Mouse (Mus musculus): ENCODE results near the gene Epx. TPM values are rescaled to one million over a fixed set of nuclear protein-coding genes. Genes with fewer than 3 reads are reported as not detected.

Gene Epx
- polyA plus RNA-seq (2015; fragmentation: Nextera tagmentation; extraction: Ambion mirVana), result 0.24 TPM in 1 of 2 replicates, not detected in the other

DNA sequence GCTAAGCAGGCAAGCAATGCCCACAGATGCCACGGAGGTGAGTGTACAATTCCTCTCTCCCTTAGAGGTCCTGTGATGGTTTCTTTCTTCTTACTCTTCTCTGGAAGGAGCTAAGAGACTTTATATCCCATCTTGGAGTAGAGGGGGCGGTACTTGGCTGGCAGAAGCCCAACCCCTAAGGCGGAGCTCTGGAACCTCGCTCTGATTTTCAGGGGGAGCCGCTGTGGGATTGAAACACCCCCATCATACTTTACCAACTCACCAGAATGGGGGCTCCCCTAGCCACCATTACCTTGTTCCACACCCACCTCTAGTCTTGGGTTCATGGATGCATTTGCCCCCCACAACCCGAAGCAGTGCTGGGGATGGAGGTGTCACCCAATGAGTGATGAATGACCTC, at the start of gene Epx:
Gene Epx, minus strand, starts transcription at position 101 of the 400 bp plus-strand sequence.
- H3K27ac ChIP-seq (ENCODE audit: low read length), result no peak within 1 kb of the TSS
- no peaks in the 10 kb centered on the region for H3K9me3 ChIP-seq (ENCODE audit: control insufficient read depth, low read length)
- no peak within 1 kb of the TSS for H3K9ac ChIP-seq (replicated peaks; ENCODE audit: low read depth, low read length)
- no peaks in the 10 kb centered on the region for H3K4me1 ChIP-seq (replicated peaks; ENCODE audit: control insufficient read depth, insufficient read depth, low read length)
- H3K4me3 ChIP-seq (replicated peaks; ENCODE audit: low read length), result no peak within 1 kb of the TSS
- no peak within 1 kb of the TSS for H3K4me2 ChIP-seq (ENCODE audit: low read length)
- no peaks in the 10 kb centered on the region for H3K27me3 ChIP-seq (replicated peaks; ENCODE audit: control insufficient read depth, insufficient read depth, low read length)
- 83% methylated on average over 6 of the region's 6 CpGs for WGBS
- H3K36me3 ChIP-seq (ENCODE audit: control insufficient read depth, insufficient read depth), result no peaks in the 10 kb centered on the region
- ATAC-seq, result no peak

DNA sequence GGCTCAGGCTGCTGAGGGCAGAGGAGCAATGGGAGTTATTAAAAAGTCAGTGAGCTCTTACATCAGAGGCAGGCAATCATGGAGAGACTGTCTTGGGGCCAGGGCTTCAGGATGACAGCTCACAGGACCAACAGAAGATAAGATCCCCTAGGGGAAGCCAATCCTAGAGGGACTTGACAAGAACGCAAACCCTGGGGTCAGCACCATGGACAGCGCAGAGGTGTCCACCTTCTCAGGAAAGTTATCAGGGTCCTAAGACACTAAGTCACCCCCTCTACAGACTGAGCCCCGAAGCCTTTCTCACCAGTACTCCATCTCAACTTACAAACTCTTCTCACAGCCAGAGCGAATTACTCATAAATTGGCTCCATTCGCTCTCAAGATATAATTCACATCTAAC, 45.6 kb upstream of the Epx start, which contains the start of gene Olfr464:
Gene Olfr464, minus strand, starts transcription at position 2 of the 400 bp plus-strand sequence.
- H3K9me3 ChIP-seq (ENCODE audit: control insufficient read depth, low read length), result no peaks in the 10 kb centered on the region
- H3K27ac ChIP-seq (ENCODE audit: low read length), result no peak within 1 kb of the TSS
- no peak within 1 kb of the TSS for H3K4me2 ChIP-seq (ENCODE audit: low read length)
- H3K4me3 ChIP-seq (replicated peaks; ENCODE audit: low read length), result no peak within 1 kb of the TSS
- H3K9ac ChIP-seq (replicated peaks; ENCODE audit: low read depth, low read length), result no peak within 1 kb of the TSS
- H3K4me1 ChIP-seq (replicated peaks; ENCODE audit: control insufficient read depth, insufficient read depth, low read length), result no peaks in the 10 kb centered on the region
- no peak for ATAC-seq
- H3K36me3 ChIP-seq (ENCODE audit: control insufficient read depth, insufficient read depth), result no peaks in the 10 kb centered on the region
- H3K27me3 ChIP-seq (replicated peaks; ENCODE audit: control insufficient read depth, insufficient read depth, low read length), result no peaks in the 10 kb centered on the region; the same call in 1 of the 2 replicates
- WGBS, result 36% methylated on average over 5 of the region's 5 CpGs

DNA sequence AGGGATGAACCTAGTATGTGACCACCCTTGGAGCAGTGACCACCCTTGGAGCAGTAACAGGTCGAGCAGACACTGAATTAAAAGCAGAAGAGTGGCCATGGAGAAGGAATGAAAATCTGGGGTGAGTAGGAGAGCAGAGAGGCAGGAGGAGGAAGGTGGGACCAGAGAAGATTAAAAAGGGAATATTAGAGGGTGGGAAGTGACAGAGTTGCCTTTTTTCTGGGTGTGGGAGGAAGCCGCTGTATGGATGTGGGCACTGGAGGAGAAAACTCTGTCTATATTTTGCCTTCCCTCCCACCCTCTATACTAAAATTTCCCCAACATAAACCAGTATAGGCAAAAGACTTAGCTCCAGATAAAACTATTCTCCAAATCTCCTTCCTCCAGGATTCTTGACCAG, 45.0 kb upstream of the Epx start:
- Histone ChIP-seq H3K4me1 (replicated peaks; ENCODE audit: control insufficient read depth, insufficient read depth, low read length) (no peaks in the 10 kb centered on the region), H3K27me3 (replicated peaks; ENCODE audit: control insufficient read depth, insufficient read depth, low read length) (no peaks in the 10 kb centered on the region; the same call in 1 of the 2 replicates), H3K27ac (ENCODE audit: low read length) (no peak overlapping the region), H3K4me2 (ENCODE audit: low read length) (no peak overlapping the region), H3K9ac (replicated peaks; ENCODE audit: low read depth, low read length) (no peak overlapping the region), H3K36me3 (ENCODE audit: control insufficient read depth, insufficient read depth) (no peaks in the 10 kb centered on the region), H3K9me3 (ENCODE audit: control insufficient read depth, low read length) (no peaks in the 10 kb centered on the region), H3K4me3 (replicated peaks; ENCODE audit: low read length) (no peak overlapping the region)
- ATAC-seq, result no peak
- WGBS, result 71% methylated on average over 2 of the region's 2 CpGs

DNA sequence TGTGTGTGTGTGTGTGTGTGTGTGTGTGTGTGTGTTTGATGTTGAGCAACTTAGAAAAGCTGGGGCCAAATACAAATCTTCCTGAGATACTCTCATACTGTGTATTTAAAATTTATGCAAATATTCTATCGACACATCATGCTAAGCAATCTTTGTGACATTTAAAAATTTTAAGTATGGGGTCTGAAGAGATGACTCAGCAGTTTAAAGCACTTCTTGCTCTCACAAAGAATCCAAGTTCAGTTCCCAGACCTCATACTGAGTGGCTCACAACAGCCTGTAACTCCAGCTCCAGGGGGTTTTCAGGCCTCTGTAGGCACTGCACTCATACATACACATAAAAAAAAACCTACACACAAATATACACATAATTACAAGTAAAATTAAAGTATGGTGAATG, 40.7 kb upstream of the Epx start:
- Histone ChIP-seq H3K27me3 (replicated peaks; ENCODE audit: control insufficient read depth, insufficient read depth, low read length) (no peaks in the 10 kb centered on the region; the same call in 1 of the 2 replicates), H3K9ac (replicated peaks; ENCODE audit: low read depth, low read length) (no peak overlapping the region), H3K4me3 (replicated peaks; ENCODE audit: low read length) (no peak overlapping the region), H3K27ac (ENCODE audit: low read length) (no peak overlapping the region), H3K4me1 (replicated peaks; ENCODE audit: control insufficient read depth, insufficient read depth, low read length) (no peaks in the 10 kb centered on the region), H3K4me2 (ENCODE audit: low read length) (no peak overlapping the region), H3K36me3 (ENCODE audit: control insufficient read depth, insufficient read depth) (no peaks in the 10 kb centered on the region), H3K9me3 (ENCODE audit: control insufficient read depth, low read length) (no peaks in the 10 kb centered on the region)
- ATAC-seq, result no peak
- whole genome bisulfite sequencing, result 84% methylated on average over 1 of the region's 1 CpGs

DNA sequence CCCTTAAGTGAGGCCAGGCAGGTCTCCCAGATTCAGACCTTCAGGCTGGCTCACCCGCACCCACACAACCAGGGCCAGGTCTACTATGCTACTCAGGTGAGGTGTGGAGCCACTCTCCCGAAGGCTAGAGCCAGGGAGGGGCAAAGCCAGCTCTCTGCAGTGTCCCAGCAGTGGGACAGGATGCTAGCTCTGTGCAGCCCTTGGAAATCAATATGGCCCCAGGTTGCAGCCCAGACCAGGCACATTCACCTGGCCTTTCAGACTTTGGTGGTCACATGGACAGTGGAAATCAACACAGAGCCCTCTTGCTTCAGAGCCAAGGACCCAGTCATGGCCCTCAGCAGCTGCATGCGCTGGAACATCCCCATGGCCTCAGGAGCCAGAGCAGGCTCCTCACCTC, 29.0 kb upstream of the Epx start:
- no peaks in the 10 kb centered on the region for H3K9me3 ChIP-seq (ENCODE audit: control insufficient read depth, low read length)
- no peak for ATAC-seq
- H3K27me3 ChIP-seq (replicated peaks; ENCODE audit: control insufficient read depth, insufficient read depth, low read length), result no peaks in the 10 kb centered on the region
- no peaks in the 10 kb centered on the region for H3K36me3 ChIP-seq (ENCODE audit: control insufficient read depth, insufficient read depth)
- no peak overlapping the region for H3K4me3 ChIP-seq (replicated peaks; ENCODE audit: low read length)
- no peaks in the 10 kb centered on the region for H3K4me1 ChIP-seq (replicated peaks; ENCODE audit: control insufficient read depth, insufficient read depth, low read length)
- H3K27ac ChIP-seq (ENCODE audit: low read length), result no peak overlapping the region
- H3K4me2 ChIP-seq (ENCODE audit: low read length), result no peak overlapping the region
- H3K9ac ChIP-seq (replicated peaks; ENCODE audit: low read depth, low read length), result no peak overlapping the region
- WGBS, result 81% methylated on average over 3 of the region's 3 CpGs

DNA sequence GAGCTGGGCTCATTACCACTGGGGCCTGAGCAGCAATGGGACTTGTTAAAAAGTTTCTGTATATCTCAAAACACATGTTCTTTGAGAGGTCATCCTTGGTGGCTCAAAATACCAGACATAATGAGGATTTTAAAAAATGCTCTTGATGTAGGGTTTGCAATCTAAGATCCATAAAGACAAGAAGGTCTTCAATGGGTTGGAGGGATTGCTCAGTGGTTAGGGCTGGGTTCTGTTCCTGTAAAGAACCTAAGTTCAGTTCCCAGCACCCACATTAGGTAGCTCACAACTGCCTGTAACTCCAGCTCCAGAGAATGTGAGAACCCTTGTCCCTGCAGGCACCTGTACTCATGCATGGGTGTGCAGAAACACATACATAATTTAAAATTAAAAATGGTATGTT, 22.0 kb upstream of the Epx start, which contains the start of gene Olfr463:
Gene Olfr463, minus strand, starts transcription at position 101 of the 400 bp plus-strand sequence.
- Histone ChIP-seq H3K9me3 (ENCODE audit: control insufficient read depth, low read length) (no peaks in the 10 kb centered on the region), H3K27ac (ENCODE audit: low read length) (no peak within 1 kb of the TSS), H3K27me3 (replicated peaks; ENCODE audit: control insufficient read depth, insufficient read depth, low read length) (0 out of 2 replicates have a peak, but pooled peaks cover 3% of the 10 kb centered on the region), H3K4me2 (ENCODE audit: low read length) (no peak within 1 kb of the TSS), H3K4me1 (replicated peaks; ENCODE audit: control insufficient read depth, insufficient read depth, low read length) (no peaks in the 10 kb centered on the region), H3K4me3 (replicated peaks; ENCODE audit: low read length) (no peak within 1 kb of the TSS), H3K9ac (replicated peaks; ENCODE audit: low read depth, low read length) (no peak within 1 kb of the TSS), H3K36me3 (ENCODE audit: control insufficient read depth, insufficient read depth) (no peaks in the 10 kb centered on the region)
- ATAC-seq, result no peak

DNA sequence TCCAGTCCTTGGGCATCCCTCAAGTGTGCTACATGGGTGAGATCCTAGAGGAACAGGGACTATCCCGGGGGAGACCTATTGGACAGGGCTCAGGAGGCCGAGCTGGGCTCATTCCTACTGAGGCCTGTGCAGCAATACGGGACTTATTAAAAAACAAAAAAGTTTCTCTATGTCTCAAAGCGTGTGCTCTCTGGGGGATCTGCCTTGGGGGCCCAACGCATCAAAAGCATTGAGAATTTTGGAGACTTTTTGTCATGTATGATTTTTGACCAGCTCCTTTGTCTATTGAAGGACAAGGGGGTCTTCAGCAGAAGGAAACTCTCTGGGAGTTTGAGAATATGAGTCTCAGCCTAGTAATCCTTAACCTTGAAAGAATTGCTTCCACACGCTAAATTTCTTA, 16.8 kb upstream of the Epx start, which contains the start of gene Olfr462:
Gene Olfr462, minus strand, starts transcription at position 101 of the 400 bp plus-strand sequence.
- Histone ChIP-seq H3K4me1 (replicated peaks; ENCODE audit: control insufficient read depth, insufficient read depth, low read length) (no peaks in the 10 kb centered on the region), H3K4me2 (ENCODE audit: low read length) (no peak within 1 kb of the TSS), H3K27ac (ENCODE audit: low read length) (no peak within 1 kb of the TSS), H3K9ac (replicated peaks; ENCODE audit: low read depth, low read length) (no peak within 1 kb of the TSS), H3K4me3 (replicated peaks; ENCODE audit: low read length) (no peak within 1 kb of the TSS), H3K9me3 (ENCODE audit: control insufficient read depth, low read length) (no peaks in the 10 kb centered on the region), H3K27me3 (replicated peaks; ENCODE audit: control insufficient read depth, insufficient read depth, low read length) (no peaks in the 10 kb centered on the region), H3K36me3 (ENCODE audit: control insufficient read depth, insufficient read depth) (no peaks in the 10 kb centered on the region)
- no peak for ATAC-seq
- WGBS, result 90% methylated on average over 6 of the region's 6 CpGs

DNA sequence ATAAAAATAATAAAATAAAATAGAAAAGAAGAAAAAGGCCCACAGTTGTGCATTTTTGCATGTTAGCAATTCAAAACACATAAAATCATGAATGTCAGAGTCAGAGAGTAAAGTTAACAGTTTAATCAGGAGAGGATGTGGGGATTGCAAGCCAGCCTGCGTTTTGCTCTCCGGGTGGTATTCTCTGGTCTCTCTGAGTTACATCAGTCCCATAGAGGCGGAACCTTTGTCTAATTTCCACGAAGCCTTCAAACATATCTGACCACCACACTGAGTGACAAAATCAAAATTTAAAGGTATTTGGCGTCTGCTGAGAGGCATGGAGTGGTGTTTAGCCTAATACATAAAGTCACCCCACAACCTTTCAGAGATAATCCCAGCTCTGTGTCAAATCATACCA, 9.5 kb upstream of the Epx start:
- Histone ChIP-seq H3K4me3 (replicated peaks; ENCODE audit: low read length) (no peak overlapping the region), H3K36me3 (ENCODE audit: control insufficient read depth, insufficient read depth) (no peaks in the 10 kb centered on the region), H3K9me3 (ENCODE audit: control insufficient read depth, low read length) (no peaks in the 10 kb centered on the region), H3K27me3 (replicated peaks; ENCODE audit: control insufficient read depth, insufficient read depth, low read length) (no peaks in the 10 kb centered on the region), H3K4me2 (ENCODE audit: low read length) (no peak overlapping the region), H3K27ac (ENCODE audit: low read length) (no peak overlapping the region), H3K9ac (replicated peaks; ENCODE audit: low read depth, low read length) (no peak overlapping the region), H3K4me1 (replicated peaks; ENCODE audit: control insufficient read depth, insufficient read depth, low read length) (no peaks in the 10 kb centered on the region)
- no peak for ATAC-seq
- 75% methylated on average over 5 of the region's 5 CpGs for WGBS

DNA sequence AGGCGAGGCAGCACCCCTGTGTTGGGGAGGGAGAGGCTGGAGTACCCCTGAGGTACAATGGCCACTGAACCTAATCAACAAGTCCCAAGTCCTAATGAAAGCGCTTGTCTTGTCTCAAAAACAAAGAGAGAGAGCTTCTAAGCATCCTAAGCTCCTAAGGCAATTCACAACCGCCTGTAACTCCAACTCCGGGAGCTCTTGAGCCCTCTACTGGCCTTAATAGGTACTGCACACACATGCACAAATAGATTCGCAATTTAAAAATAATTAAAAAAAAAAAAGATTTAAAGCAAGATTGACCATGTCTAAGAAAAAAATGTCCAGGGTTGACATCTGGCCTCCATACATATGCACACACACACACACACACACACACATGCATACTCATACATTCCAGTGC, 8.2 kb upstream of the Epx start:
- Histone ChIP-seq H3K27me3 (replicated peaks; ENCODE audit: control insufficient read depth, insufficient read depth, low read length) (no peaks in the 10 kb centered on the region), H3K4me1 (replicated peaks; ENCODE audit: control insufficient read depth, insufficient read depth, low read length) (no peaks in the 10 kb centered on the region), H3K36me3 (ENCODE audit: control insufficient read depth, insufficient read depth) (no peaks in the 10 kb centered on the region), H3K4me3 (replicated peaks; ENCODE audit: low read length) (no peak overlapping the region), H3K9ac (replicated peaks; ENCODE audit: low read depth, low read length) (no peak overlapping the region), H3K4me2 (ENCODE audit: low read length) (no peak overlapping the region), H3K9me3 (ENCODE audit: control insufficient read depth, low read length) (no peaks in the 10 kb centered on the region), H3K27ac (ENCODE audit: low read length) (no peak overlapping the region)
- no peak for ATAC-seq
- 41% methylated on average over 5 of the region's 5 CpGs for WGBS

DNA sequence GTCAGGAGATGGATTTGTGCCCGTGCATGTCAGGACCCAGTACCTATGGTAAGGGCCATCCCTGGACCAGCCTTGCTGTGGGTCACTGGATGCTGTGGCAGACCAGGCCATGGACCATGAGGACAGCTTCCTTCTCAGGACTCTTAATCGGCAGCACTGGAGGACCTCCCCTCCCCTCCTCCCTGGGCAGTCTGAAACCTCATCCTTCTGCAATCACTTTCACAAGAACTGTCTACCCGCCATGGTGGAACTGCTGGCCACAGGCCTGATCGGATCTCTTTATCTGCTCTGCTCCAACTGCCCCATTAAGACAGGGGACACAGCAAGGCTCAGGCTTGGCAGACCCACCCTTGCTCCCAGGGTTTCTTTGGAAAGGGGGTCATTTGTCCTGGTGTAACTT, 6.4 kb upstream of the Epx start:
- no peak for ATAC-seq
- Histone ChIP-seq H3K36me3 (ENCODE audit: control insufficient read depth, insufficient read depth) (no peaks in the 10 kb centered on the region), H3K4me1 (replicated peaks; ENCODE audit: control insufficient read depth, insufficient read depth, low read length) (no peaks in the 10 kb centered on the region), H3K27me3 (replicated peaks; ENCODE audit: control insufficient read depth, insufficient read depth, low read length) (no peaks in the 10 kb centered on the region), H3K27ac (ENCODE audit: low read length) (no peak overlapping the region), H3K4me2 (ENCODE audit: low read length) (no peak overlapping the region), H3K9me3 (ENCODE audit: control insufficient read depth, low read length) (no peaks in the 10 kb centered on the region), H3K4me3 (replicated peaks; ENCODE audit: low read length) (no peak overlapping the region), H3K9ac (replicated peaks; ENCODE audit: low read depth, low read length) (no peak overlapping the region)
- 79% methylated on average over 4 of the region's 4 CpGs for WGBS
